Mouse (Mus musculus) embryo, embryonic 11 days (tissue): ENCODE results near the gene Ldah.
A peak's percentile ranks its signal among the peaks of the same experiment; 100 is the strongest.
"Not testable (repeated sequence)": the region's sequence is repeated elsewhere in the genome, so short reads cannot be mapped to it uniquely, and the experiment has no call there.

Experiments
- DNase-seq: peaks from one replicate; pipeline ENCODE4 v3.0.0-alpha.2; 2015

The Ldah gene

DNA sequence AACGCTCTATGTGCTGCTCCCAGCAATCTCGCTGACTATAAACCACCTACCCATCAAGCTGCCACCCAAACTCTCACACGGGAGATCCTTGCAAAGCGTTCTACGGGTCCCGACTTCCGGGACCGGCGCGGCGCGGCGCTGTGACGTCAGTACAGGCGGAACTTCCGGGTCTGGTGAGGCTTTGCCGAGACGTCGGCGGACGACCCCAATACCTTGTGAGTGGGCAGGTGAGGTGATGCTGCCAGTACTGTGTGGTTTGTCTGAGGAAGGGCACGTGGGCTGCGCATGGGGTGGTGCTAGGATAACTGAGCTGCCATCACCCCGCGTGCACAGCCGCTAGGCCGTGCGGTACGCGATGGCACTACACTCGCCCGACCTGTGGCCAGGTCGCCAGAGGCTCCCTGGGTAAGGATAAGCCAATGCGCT is at the start of gene Ldah:
Ldah (plus strand) TSS at position 130 of the 426 bp plus-strand sequence.
- DNase-seq = peak; percentile 93

DNA sequence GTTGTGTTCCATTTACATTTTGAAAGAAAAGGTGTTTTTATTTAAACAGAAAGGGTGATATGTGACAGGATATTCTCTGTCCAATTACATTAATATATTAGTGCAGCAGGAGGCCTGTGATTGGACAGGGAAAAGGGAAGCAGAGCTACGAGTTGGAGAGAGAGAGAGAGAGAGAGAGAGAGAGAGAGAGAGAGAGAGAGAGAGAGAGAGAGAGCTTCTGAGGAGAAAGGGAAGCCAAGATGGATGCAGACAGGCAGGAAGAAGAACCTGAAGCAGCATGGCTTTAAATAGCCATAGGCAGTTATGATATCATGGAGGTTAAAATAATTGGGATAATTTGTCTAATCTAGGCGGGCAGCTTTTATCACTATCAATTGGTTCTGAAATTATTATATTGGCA is 40.2 kb upstream of the Ldah start:
- DNase-seq = no peak

DNA sequence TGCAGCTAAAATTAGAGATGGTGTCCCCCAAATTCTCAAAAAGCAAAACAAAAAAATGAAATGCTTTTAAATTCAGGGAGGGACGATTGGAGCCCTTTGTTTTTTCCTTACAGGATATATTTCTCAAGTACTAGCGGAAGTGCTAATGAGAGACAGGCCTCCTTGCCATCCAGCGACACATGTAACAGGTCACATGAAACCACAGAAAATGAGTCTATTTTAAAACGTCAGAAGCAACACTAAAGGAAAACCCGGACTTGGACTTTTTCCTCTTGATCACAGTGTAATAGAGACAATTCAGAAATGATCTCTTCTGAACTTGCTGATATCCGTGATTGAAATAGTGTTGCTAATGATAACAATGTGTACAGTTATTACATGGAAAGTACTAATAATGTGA is 27.0 kb upstream of the Ldah start:
- DNase-seq = peak; percentile 7

DNA sequence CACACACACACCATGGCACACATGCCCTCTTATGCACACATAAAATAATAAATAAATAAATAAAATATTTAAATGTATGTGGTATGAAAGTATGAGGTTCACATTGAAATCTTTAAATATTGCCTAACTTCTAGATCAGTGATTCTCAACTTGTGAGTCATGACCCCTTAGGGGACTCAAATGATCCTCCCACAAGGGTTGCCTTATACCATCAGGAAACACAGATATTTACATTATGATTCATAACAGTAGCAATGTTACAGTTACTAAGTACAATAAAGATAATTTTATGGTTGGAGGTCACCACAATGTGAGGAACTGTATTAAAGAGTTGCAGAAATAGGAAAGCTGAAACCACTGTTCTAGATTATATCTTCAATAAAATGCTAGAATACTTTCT is 26.2 kb upstream of the Ldah start:
- DNase-seq = no peak

DNA sequence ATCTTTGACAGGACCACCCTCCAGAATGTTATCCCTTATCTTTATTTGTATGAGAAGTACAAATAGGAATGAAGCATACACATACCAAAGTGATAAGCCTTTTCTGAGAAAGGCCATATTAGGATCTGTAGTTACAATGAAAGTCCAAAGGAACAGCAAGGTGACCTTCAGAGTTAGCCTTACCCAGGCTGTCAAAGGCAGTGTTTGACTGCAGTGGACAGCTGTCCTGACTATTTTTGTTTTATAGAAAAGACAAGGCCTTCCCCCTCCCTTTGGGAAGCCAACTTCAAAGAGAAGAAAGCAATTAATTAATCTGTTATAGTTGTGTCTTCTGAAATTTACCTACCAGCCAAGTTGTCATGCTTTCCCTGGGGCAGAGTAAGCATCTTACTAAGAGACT is 23.4 kb upstream of the Ldah start:
- no peak for DNase-seq

DNA sequence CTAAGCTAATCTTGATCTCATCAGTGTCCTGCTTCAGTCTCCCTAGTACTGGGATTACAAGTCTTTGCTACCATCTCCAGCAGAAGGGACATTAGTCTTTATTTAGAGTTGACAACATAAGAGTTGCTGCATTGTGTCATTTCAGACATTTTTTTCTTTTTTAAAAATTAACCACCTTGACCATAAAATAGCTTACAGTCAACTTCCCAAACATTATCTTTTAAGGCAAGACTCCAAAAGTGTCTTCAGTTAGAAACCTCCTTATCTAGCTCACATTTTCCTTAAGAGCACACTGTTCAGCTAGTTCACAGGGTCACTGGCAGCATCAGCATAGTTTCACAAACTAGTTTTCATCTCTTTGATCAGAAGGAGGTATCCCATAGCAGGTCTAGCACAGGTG is 19.7 kb upstream of the Ldah start:
- no peak for DNase-seq

DNA sequence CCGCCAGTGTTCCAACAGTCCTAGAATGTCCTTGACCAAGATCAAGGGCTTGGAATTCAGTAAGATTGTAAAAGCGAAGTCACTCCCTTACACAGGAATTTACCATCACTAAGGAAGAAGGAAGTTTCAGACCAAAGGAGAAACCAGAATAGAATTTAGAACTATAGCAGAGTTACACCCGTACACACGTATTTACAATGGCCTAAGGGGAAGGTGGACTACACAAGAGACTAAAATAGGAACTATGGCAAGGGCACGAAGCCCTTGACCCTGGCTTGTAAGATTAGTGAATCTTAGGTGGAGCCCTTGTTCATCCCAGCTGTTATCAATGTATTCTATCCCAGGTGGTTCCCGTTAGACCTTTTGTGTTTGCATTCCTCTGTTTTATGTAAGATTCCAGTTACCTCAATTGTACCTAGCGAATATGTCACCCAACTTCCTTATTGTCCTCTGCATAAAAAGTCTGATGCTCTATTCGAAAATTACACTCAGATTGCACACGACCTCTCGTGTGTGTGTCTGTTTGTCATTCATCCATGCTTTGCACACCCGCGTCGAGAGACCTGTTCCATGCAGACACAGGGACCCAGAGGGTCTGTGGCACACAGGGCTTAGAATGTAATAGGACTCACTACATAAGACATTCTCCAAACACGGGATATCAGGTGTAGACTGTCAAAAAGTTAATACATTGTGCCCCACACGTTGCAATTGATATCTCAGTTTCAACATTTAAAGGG is 18.9 kb upstream of the Ldah start:
- DNase-seq = not testable (repeated sequence)

DNA sequence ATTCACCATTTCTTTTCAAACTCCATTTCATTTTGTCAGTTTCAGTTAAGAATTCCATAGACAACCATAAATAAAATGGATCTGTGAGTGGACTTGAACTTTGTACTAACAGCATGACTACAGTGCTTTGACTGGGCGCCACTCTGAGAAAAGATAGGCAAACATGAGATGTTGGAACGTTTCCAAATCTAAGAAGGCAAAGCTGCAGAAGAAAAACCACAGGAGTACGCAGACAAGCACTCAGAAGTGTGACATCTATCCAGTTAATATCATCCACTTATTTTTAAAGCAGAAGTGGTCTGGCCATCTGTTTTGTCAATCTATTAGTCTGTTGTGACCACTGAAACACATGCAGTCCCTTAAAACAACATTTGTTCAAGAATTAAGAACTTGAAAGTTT is 18.2 kb upstream of the Ldah start:
- no peak for DNase-seq

DNA sequence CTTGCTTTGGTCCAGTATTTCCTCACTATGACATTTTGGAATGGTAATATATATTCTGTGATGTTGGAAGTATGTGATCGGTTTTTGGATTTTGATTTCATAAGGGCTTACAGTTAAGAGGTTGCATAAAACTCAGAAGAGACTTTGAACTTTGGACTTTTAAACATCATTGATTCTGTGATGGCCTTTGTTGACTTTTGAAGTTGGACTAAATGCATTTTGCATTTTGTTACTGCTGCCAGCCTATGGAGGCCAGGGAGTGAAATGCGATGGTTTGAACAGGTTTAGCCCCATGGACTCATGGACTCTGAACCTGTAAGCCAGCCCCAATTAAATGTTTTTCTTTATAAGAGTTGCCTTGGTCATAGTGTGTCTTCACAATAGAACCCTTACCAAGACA is 2.2 kb upstream of the Ldah start:
- DNase-seq = no peak

DNA sequence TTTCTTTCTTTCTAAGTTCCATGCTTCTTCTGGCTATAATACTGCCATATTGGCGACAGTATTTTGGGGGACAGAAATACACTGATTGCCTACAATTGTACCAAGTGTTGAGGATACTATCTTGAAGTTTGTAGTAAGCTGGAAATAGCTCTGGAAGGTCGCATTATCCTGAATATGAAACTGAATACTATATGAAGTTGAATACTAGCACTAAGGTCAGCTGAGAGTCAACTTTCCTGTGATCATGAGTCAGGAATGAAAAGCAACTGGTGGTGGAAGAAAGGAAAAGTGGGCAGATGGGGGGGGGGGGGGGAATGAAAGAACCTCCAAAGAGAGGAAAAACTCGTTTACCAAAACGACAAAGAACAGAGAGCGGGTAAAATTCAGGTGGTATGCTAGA is 329 bp upstream of the Ldah start:
- no peak for DNase-seq

DNA sequence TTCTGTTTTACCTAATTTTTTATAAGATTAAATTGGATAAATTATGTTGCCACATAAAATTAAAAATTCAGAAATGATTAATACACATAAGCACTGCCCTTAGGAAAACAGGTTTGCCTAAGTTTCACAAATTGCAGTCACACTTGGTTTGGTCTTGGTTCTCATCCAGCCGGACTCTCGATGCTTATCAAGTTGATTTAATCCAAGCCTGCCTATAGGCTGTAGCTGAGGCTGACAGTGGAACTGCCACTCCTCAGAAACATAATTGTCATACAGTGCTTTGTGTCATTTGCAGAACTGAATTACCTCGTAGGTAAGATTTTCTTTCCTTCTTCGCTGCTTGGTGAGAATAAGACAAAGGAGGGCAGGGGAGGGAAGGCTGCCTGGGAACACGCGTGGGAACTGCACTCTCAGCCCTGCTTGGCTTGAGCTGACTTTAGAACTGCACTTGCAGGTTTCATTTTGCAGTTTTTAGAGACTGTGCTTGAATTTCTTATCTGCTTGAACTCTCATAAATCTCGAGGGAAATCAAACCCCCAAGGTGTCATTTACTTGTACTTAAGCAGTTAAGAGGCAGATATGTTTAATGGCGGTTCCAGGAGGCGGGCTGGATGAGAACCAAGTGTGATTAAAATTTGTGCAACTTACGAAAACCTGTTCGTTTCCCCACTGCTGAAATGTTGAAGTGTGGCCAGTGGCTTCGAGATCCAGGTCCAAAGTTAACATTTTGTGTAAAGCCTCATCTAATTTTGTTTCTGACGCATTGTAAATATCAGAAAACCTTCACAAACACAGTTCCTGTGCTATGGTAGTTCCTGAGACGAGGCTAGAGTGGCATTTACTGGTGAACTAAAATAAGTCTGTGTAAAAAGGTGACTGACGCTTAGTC is 8.7 kb downstream of the Ldah start:
- DNase-seq = no peak

DNA sequence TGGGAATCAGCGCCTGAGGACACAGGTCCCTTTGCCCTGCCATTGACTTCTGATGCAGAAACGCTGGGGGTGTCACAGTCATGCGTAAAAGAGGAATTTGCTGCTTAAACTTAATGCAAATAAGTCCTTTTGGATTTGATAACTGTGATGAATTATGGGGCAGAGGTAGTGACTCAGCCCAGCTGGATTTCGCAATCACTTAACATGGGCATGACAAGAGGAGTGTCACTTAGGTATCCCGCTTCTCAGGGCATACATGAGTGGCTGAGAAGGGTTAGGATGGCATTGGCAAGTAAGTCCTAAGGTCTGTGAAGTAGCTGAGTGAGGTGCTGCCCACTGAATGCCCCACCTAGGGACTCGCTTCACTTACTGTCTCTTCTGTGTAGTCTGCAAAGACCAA is 15.1 kb downstream of the Ldah start:
- DNase-seq = no peak

DNA sequence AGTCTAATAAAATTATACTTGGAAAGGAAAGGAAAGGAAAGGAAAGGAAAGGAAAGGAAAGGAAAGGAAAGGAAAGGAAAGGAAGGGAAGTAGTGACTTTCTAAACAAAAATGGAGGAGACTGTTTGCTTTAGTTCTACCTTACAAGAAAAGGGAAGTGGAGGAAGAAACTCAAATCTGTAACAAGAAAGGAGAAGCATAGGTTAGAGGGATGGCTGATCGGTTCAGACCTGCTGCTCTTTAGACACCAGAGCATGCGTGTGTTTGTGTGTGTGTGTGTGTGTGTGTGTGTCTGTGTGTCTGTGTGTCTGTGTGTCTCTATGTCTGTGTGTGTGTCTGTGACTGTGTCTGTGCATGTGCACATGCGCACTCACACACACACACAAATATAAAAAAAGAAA is 23.2 kb downstream of the Ldah start:
- no peak for DNase-seq

DNA sequence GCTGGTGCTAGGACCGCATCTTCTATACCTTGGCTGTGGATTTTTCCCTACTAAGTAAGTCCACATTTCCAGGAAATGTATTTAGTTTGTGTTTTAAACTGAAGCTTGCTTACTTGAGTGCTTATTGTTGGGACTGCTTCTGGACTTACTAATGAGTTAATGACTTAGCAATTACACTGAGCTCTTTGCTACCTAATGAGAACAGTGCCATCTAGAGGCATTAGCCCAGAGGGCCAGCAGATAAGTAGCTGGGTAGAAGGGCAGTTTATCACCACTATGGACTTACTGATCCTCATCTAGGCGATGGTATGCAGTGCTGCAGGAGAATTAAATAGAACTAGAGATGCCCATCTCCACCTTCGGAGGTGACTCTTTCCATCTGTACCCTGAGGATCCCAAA is 24.8 kb downstream of the Ldah start:
- peak; percentile 22 for DNase-seq

DNA sequence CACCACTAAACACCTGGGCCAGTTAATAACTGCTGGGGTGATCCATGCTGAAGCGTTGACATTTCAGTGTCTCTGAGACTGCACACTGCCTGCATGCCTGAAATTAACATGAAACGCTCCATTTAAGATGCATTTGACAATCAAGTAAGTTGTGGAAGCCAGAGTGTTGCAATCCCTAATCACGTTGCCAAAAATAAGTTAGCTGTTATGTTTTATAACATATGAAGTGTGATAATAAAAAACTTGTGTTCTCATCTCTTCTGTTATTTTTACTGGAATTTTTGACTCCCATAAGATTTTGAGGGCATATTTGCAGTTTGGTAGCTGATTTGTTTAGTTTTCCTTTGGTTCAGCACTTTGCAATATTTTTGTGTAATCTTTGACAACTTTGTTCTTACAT is 34.3 kb downstream of the Ldah start:
- no peak for DNase-seq

DNA sequence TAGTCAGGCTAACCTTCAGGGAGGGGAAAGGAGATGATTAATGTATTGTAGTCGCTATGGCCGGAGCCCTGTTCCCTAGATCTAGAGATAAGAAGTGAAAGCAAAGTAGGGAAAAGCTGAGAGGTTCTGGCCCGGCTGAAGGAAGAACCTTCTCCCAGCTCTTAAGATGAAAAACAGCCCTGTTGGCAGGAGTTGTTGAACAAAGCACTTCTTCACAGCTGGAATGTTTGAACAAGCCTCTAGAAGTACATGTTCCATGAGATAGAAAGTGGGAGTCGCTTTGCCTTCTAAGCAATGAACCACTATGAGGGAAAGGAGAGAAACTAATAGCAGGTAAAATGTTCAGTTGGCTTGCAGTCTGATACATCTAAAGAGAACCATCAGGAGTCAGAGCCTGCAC is 36.8 kb downstream of the Ldah start:
- DNase-seq = no peak

DNA sequence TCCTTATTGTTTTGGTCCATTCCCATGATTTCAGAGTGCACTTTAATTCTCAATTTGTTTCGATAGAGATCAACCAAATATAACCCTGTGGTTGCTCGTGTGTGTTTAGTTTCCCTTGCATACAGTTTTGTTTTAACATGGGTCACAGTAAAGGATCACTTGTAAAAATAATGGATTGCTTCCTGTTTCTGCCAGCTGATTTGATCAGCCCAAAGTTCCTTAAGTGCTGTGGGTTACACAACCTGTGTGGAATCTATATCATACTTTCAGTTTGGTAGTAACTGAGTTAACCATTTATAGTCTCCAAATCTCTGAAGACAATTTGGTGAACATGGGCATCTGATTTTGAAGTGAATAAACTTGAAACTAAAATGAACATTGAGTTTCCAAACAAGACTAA is 52.4 kb downstream of the Ldah start:
- no peak for DNase-seq

DNA sequence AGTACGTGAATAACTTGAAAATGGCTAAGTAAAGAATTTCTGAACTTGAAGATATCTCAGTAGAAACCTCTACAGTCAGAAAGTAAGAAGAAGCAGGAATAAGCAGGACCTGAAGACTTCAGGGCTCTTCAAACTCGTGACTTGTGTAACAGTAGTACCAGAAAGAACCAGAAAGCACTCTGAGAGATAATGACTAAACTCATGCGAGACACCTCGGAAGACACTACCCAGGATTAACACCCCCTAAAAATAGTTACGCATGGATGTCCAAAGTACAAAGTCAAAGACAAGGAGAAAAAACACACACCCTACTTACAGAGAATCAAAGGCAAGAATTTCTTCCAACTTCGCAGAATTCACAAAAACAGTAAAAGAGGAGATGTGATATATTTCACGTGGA is 58.4 kb downstream of the Ldah start:
- no peak for DNase-seq

DNA sequence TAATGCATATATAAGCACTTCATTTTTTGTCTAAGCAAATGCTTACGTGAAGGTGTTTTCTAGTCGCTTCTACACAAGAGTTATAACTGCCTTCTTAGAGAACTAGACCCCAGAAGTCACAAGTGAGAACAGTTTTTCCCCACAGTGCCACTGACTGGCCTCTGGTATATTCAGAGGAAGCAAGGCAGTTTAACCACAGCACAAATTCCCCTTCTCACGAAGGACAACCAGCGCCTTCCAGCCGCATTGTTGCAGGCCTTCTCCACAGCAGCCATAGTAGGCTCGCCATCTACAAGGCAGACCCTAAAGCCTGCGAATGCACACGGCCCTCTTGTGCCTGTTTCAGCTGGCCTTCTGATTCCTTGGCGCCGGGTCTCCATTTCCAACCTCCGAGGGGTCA is 61.7 kb downstream of the Ldah start:
- DNase-seq = no peak

DNA sequence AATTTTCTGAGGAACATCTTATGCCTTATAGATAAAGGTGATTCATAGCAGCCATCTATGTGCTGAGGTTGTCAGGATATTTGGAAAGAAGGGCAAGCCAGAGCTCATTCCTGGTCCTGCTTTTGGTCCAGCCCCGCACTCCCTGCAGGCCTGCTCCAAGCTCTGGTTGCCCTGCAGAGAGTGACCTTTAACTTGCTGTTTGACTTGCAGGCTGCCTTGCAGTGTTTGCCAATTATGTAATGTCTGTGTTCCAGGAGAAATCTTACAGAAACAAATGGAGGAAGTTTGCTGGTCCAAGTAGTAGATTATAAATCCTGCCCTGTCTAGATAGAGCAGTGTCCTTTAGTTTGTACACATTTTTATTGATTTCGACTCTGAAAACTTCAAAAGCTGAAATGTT is 63.5 kb downstream of the Ldah start:
- DNase-seq = no peak

DNA sequence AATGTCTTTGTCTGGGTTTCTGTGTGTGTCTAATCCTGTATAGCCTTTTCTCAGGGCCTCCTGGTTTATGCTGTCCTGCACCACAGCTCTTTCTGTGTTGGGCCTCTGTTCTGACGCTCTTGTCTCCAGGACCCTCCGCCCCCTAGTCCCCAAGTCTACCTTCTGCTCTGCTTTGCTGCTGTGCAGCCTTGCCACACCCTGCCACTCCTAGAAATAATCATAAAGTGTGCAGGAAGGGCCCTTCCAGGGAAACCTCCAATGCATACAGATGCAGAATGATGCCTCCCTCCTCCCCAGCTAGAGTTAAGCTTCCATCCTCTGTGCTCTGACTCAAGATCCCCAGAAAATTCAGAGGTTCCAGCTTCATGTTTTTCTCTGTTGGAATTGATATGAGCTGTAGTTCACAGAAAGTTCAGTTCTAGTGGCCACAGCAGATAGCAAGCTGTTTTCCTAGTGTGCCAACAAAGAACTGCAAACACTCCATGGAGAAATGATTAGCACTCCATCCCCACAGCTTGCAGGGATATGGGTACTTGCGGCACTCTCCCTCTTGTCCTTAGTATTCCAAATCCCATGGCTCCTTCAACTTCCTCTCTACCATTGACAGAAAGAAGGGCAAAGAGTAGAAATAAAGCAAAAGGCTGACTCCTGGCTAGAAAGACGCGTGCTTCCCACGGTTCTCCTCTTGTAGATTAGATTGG is 65.7 kb downstream of the Ldah start:
- no peak for DNase-seq

DNA sequence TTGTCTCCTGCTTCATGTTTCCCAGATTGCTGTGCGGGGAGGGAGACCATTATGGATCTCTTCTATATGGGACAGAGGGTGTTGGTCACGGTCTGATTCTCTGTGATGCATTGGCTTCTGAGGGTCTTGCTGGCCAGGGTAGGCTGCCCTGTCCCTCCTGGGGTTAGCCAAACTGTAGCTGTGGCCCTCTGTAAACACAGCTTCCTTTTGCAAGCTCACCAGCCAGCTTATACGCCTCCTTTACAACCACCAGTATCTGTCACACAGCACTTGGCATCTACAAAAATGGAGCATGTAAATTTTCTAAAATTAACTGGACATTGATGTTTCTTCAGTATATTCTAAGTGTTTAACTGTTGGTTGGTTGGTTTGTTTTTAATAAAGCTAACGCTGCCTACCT is 67.5 kb downstream of the Ldah start:
- no peak for DNase-seq

DNA sequence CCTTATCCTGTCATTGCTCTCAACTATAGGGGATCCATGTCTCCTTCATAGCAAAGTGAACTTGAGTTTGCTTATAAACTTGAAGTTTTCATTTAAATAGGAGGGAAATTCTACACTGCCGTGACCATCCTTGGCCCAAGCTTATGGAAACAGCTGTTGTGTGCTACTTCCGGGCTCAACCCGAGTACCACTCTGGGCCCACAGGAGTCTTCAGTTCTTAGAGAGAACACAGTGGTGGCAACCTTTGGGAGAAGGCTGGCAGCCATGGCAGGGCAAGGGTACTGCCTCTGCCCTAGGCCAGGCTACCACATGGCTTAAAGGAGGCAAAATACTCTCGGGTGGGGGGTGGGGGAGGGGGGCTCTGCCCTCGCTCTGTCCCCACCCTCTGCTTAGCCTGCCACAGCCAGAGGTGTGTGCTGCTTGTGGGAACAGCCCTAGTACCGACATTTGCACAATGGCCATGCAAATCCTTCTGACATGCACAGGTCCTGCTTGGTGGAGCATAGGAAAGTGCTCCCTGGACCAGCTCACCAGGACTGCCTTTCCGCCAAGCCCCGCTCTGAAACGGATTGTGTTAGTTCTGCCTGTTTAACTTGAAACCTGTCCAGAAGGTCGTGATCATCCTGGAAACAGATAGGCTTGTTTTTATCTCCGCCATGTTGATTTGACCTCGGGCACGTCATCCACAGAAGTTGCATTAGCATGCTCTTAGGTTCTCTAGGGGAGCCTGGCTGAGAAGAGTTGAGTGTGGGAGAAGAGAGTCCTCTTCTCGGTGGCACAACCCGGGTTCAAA is 73.5 kb downstream of the Ldah start:
- DNase-seq = no peak
